ENCODE assay signal across 8 mouse cellular contexts in genomic region chr6:8274387-8275054, GRCm38 (mm10). TPM values are rescaled to one million over a fixed set of nuclear protein-coding genes. Genes with fewer than 3 reads are reported as not detected.
A peak's percentile ranks its signal among the peaks of the same experiment; 100 is the strongest.
DNase-seq lines count a peak whose midpoint lies in the region; ATAC-seq and TF ChIP-seq lines count a peak whose summit lies in the region.

No protein-coding gene starts in this region.

- peak; percentile 79 for TF ChIP-seq CTCF in intestine, postnatal 0 days (IDR thresholded peaks at IDR 0.05; ENCODE audit: low read depth)

- H3K27ac ChIP-seq in intestine, postnatal 0 days (ENCODE audit: low read depth, low read length), result peak overlapping the region; percentile 29; the same call in 1 of the 2 replicates
- no peak overlapping the region for H3K27ac ChIP-seq in intestine, embryonic 16.5 days (ENCODE audit: low read length)
- no peak overlapping the region for H3K27ac ChIP-seq in heart, embryonic 15.5 days
- no peak overlapping the region for H3K27ac ChIP-seq in limb, embryonic 11.5 days (replicated peaks; ENCODE audit: low read depth, low read length)
- no peak overlapping the region for H3K27ac ChIP-seq in midbrain, embryonic 13.5 days

- H3K9me3 ChIP-seq in intestine, postnatal 0 days (ENCODE audit: control insufficient read depth), result no peaks in the 10 kb centered on the region
- no peaks in the 10 kb centered on the region for H3K9me3 ChIP-seq in intestine, embryonic 16.5 days (ENCODE audit: control insufficient read depth, low read length)
- H3K9me3 ChIP-seq in heart, embryonic 15.5 days (replicated peaks), result no peaks in the 10 kb centered on the region
- no peaks in the 10 kb centered on the region for H3K9me3 ChIP-seq in limb, embryonic 11.5 days (ENCODE audit: control insufficient read depth, low read length)
- H3K9me3 ChIP-seq in midbrain, embryonic 13.5 days, result no peaks in the 10 kb centered on the region

- no peak overlapping the region for H3K9ac ChIP-seq in intestine, postnatal 0 days (ENCODE audit: low read depth, low read length)
- no peak overlapping the region for H3K9ac ChIP-seq in intestine, embryonic 16.5 days (ENCODE audit: low read depth, low read length)
- no peak overlapping the region for H3K9ac ChIP-seq in heart, embryonic 15.5 days
- H3K9ac ChIP-seq in limb, embryonic 11.5 days (ENCODE audit: low read length), result no peak overlapping the region
- no peak overlapping the region for H3K9ac ChIP-seq in midbrain, embryonic 13.5 days (replicated peaks)

- 0 out of 2 replicates have a peak overlapping the region, but pooled peaks have one; percentile 32 for H3K4me2 ChIP-seq in intestine, postnatal 0 days (replicated peaks; ENCODE audit: low read depth)
- H3K4me2 ChIP-seq in intestine, embryonic 16.5 days (ENCODE audit: low read depth, low read length), result no peak overlapping the region
- 0 out of 2 replicates have a peak overlapping the region, but pooled peaks have one; percentile 34 for H3K4me2 ChIP-seq in heart, embryonic 15.5 days
- H3K4me2 ChIP-seq in limb, embryonic 11.5 days (ENCODE audit: low read depth, severe bottlenecking), result no peak overlapping the region
- H3K4me2 ChIP-seq in midbrain, embryonic 13.5 days (replicated peaks), result no peak overlapping the region

- no peaks in the 10 kb centered on the region for H3K4me1 ChIP-seq in intestine, postnatal 0 days (replicated peaks; ENCODE audit: control insufficient read depth, insufficient read depth, low read length)
- no peaks in the 10 kb centered on the region; the same call in 1 of the 2 replicates for H3K4me1 ChIP-seq in intestine, embryonic 16.5 days (ENCODE audit: control insufficient read depth, insufficient read depth, low read length)
- H3K4me1 ChIP-seq in heart, embryonic 15.5 days (replicated peaks), result peaks cover 3% of the 10 kb centered on the region; the same call in 1 of the 2 replicates
- no peaks in the 10 kb centered on the region for H3K4me1 ChIP-seq in limb, embryonic 11.5 days (ENCODE audit: control insufficient read depth, insufficient read depth, low read length)
- H3K4me1 ChIP-seq in midbrain, embryonic 13.5 days (replicated peaks), result no peaks in the 10 kb centered on the region

- no peaks in the 10 kb centered on the region for H3K27me3 ChIP-seq in intestine, postnatal 0 days (replicated peaks; ENCODE audit: control insufficient read depth, insufficient read depth, low read length)
- no peaks in the 10 kb centered on the region for H3K27me3 ChIP-seq in intestine, embryonic 16.5 days (replicated peaks; ENCODE audit: control insufficient read depth, insufficient read depth, low read length)
- H3K27me3 ChIP-seq in heart, embryonic 15.5 days, result no peaks in the 10 kb centered on the region
- no peaks in the 10 kb centered on the region for H3K27me3 ChIP-seq in limb, embryonic 11.5 days (ENCODE audit: control insufficient read depth, insufficient read depth, low read length)
- H3K27me3 ChIP-seq in midbrain, embryonic 13.5 days, result no peaks in the 10 kb centered on the region
- no peaks in the 10 kb centered on the region for H3K27me3 ChIP-seq in splenic B cell, adult 2 months (ENCODE audit: control insufficient read depth, insufficient read depth, low read length, poor library complexity, severe bottlenecking)

- 36% methylated on average over 6 of the region's 6 CpGs for whole genome bisulfite sequencing in intestine, postnatal 0 days
- 40% methylated on average over 6 of the region's 6 CpGs for WGBS in intestine, embryonic 16.5 days
- WGBS in heart, embryonic 15.5 days, result 34% methylated on average over 6 of the region's 6 CpGs
- 39% methylated on average over 6 of the region's 6 CpGs for WGBS in limb, embryonic 11.5 days
- 38% methylated on average over 6 of the region's 6 CpGs for WGBS in midbrain, embryonic 13.5 days

- 0 out of 2 replicates have a peak, but pooled peaks have one; percentile 38 for ATAC-seq in intestine, postnatal 0 days
- no peak for ATAC-seq in intestine, embryonic 16.5 days
- ATAC-seq in heart, embryonic 15.5 days (replicated peaks; ENCODE audit: insufficient number of reproducible peaks, insufficient read depth, low FRiP score, low read depth), result no peak
- ATAC-seq in limb, embryonic 11.5 days (ENCODE audit: insufficient number of reproducible peaks, low FRiP score, low TSS enrichment, low read depth), result no peak; the same call in 1 of the 2 replicates
- peak; percentile 53; the same call in 1 of the 2 replicates for ATAC-seq in midbrain, embryonic 13.5 days

- no peak overlapping the region for H3K4me3 ChIP-seq in intestine, postnatal 0 days (ENCODE audit: low read depth, low read length)
- no peak overlapping the region for H3K4me3 ChIP-seq in intestine, embryonic 16.5 days (ENCODE audit: low read length)
- no peak overlapping the region for H3K4me3 ChIP-seq in heart, embryonic 15.5 days
- no peak overlapping the region for H3K4me3 ChIP-seq in limb, embryonic 11.5 days (ENCODE audit: low read depth, low read length)
- H3K4me3 ChIP-seq in midbrain, embryonic 13.5 days (replicated peaks), result no peak overlapping the region

- no peaks in the 10 kb centered on the region for H3K36me3 ChIP-seq in intestine, postnatal 0 days (ENCODE audit: control insufficient read depth, insufficient read depth)
- no peaks in the 10 kb centered on the region for H3K36me3 ChIP-seq in intestine, embryonic 16.5 days (ENCODE audit: control insufficient read depth, insufficient read depth, low read length)
- no peaks in the 10 kb centered on the region for H3K36me3 ChIP-seq in heart, embryonic 15.5 days
- H3K36me3 ChIP-seq in limb, embryonic 11.5 days (ENCODE audit: control insufficient read depth, insufficient read depth, low read length), result no peaks in the 10 kb centered on the region
- peaks cover 12% of the 10 kb centered on the region for H3K36me3 ChIP-seq in midbrain, embryonic 13.5 days
- H3K36me3 ChIP-seq in splenic B cell, adult 2 months (ENCODE audit: control insufficient read depth, insufficient read depth, low read length, poor library complexity, severe bottlenecking), result no peaks in the 10 kb centered on the region

- DNase-seq in T-cell, adult 2 months (ENCODE audit: low spot score), result peak; percentile 36
- peak; percentile 51 to 75 for DNase-seq in cerebellum, postnatal 25 days
- DNase-seq in limb, embryonic 11.5 days (ENCODE audit: low spot score), result peak; percentile 76
- peak; percentile 66 for DNase-seq in splenic B cell, adult 2 months (ENCODE audit: low read depth, low spot score)

RNA-seq across cellular contexts. Expression of gene Gm45062, which starts 15.3 kb away (rescaled TPM):
- 0.30 and 0.75 TPM in 2 replicates for polyA plus RNA-seq in intestine, postnatal 0 days (2015; fragmentation: Nextera tagmentation; extraction: Ambion mirVana)
- 5.6 and 6.2 TPM in 2 replicates for polyA plus RNA-seq in intestine, embryonic 16.5 days (2015; fragmentation: Nextera tagmentation; extraction: Ambion mirVana)
- polyA plus RNA-seq in heart, embryonic 15.5 days (2015; fragmentation: Nextera tagmentation; extraction: Ambion mirVana), result 5.1 and 5.5 TPM in 2 replicates
- polyA plus RNA-seq in limb, embryonic 11.5 days (2014; fragmentation: Nextera tagmentation; extraction: Ambion mirVana), result 16.1 and 16.6 TPM in 2 replicates
- polyA plus RNA-seq in midbrain, embryonic 13.5 days (2015; fragmentation: Nextera tagmentation; extraction: Ambion mirVana), result 18.8 and 19.6 TPM in 2 replicates

RNA-seq across cellular contexts. Expression of gene Umad1, which starts 15.4 kb away (rescaled TPM):
- polyA plus RNA-seq in intestine, postnatal 0 days (2015; fragmentation: Nextera tagmentation; extraction: Ambion mirVana), result 24.0 and 25.1 TPM in 2 replicates
- 27.0 and 29.4 TPM in 2 replicates for polyA plus RNA-seq in intestine, embryonic 16.5 days (2015; fragmentation: Nextera tagmentation; extraction: Ambion mirVana)
- polyA plus RNA-seq in heart, embryonic 15.5 days (2015; fragmentation: Nextera tagmentation; extraction: Ambion mirVana), result 23.1 and 23.2 TPM in 2 replicates
- 16.7 and 18.0 TPM in 2 replicates for polyA plus RNA-seq in limb, embryonic 11.5 days (2014; fragmentation: Nextera tagmentation; extraction: Ambion mirVana)
- 43.1 and 49.5 TPM in 2 replicates for polyA plus RNA-seq in midbrain, embryonic 13.5 days (2015; fragmentation: Nextera tagmentation; extraction: Ambion mirVana)

RNA-seq across cellular contexts. Expression of gene Rpa3, which starts 15.5 kb away (rescaled TPM):
- 78.5 and 83.2 TPM in 2 replicates for polyA plus RNA-seq in intestine, postnatal 0 days (2015; fragmentation: Nextera tagmentation; extraction: Ambion mirVana)
- polyA plus RNA-seq in intestine, embryonic 16.5 days (2015; fragmentation: Nextera tagmentation; extraction: Ambion mirVana), result 119 and 126 TPM in 2 replicates
- polyA plus RNA-seq in heart, embryonic 15.5 days (2015; fragmentation: Nextera tagmentation; extraction: Ambion mirVana), result 83.1 and 109 TPM in 2 replicates
- polyA plus RNA-seq in limb, embryonic 11.5 days (2014; fragmentation: Nextera tagmentation; extraction: Ambion mirVana), result 203 and 211 TPM in 2 replicates
- 92.8 and 96.7 TPM in 2 replicates for polyA plus RNA-seq in midbrain, embryonic 13.5 days (2015; fragmentation: Nextera tagmentation; extraction: Ambion mirVana)

Comparison
In these comparisons a context has a peak if more than half of its experiments do, and no peak if none do; other contexts are left out.
1. ATAC-seq: peak in intestine, postnatal 0 days (single experiment) and midbrain, embryonic 13.5 days (single experiment); none in intestine, embryonic 16.5 days (single experiment), heart, embryonic 15.5 days (single experiment) and limb, embryonic 11.5 days (single experiment).
2. H3K4me2 ChIP-seq: peak in intestine, postnatal 0 days (single experiment) and heart, embryonic 15.5 days (single experiment); none in intestine, embryonic 16.5 days (single experiment), limb, embryonic 11.5 days (single experiment) and midbrain, embryonic 13.5 days (single experiment).
3. Peak in every context shown above with its lines, with median percentiles within 50 percentile points of each other: DNase-seq.